Mouse (Mus musculus) G1E (cell line): ENCODE data around the gene Hcfc1.

Source experiments
- CTCF ChIP-seq: IDR thresholded peaks from 2 replicates; pipeline ENCODE4 v1.5.1; 2012; ENCODE audit warnings: low read depth, low read length, inconsistent platforms, mixed read lengths
- GATA1 ChIP-seq: IDR thresholded peaks from 2 replicates; pipeline ENCODE4 v1.6.1; 2012; ENCODE audit warnings: borderline replicate concordance, low read length, inconsistent platforms, mixed read lengths
- POLR2AphosphoS5 ChIP-seq: IDR thresholded peaks from 2 replicates; pipeline ENCODE4 v1.6.1; 2012; ENCODE audit warnings: low read depth, low read length, inconsistent platforms; ENCODE audit not compliant: insufficient replicate concordance

DNA sequence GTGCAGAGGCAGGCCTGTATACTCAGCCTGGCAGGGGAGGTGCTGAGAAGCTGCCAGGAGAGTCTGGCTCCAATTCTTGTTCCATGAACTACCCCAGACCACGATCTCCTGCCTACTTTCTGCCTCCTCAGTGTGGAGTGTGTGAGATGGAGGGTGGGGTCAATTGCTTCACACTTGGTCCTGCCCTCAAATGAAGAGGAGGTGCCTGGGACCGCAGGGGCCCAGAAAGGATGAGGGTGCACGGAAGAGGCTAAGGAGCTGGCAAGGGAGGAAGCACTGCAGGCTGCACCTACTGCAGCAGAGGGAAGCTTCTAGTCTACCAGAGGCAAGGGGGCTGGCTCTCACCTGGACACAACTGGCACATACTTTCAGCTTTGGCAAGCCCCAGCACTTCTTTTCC is 1.8 kb downstream of the Hcfc1 start:
- TF ChIP-seq CTCF: no peak
- no peak; the same call in 1 of the 2 replicates for TF ChIP-seq POLR2AphosphoS5
- no peak for TF ChIP-seq GATA1
